In the genomic region with DNA sequence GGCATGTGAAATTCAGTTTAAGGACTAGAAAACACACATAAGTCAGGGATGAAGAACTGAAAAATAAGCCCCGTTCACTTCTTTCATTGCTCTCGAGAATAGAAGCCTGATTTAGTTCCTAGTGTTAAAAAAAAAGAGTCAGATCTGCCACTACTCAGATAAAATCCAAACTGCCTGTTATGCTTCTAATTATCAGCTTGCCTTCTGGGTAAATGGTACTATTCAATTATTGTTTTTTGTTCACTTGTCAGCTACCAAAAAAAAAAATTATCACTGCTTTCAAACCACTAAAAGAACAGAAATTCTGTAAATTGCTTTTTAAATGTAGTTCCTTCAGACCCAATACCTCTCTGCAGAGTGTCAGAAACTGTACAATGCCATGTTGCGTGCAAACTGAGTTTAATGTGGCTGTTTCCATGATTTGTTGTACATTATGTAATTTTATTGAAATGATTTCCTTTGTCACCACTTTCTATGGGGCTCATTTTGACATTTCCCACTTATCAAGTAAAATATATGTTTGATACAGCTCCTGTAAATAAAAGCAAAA, we compare ENCODE assay signal across 18 mouse cellular contexts.
"Had no signal": no experiment of that assay in that cellular context is flagged by ENCODE, and none has a peak within 500 bp of the region (broad histone marks: within the 10 kb centered on the region; RNA-seq: fewer than 3 reads in every experiment).

No protein-coding gene starts in this region.

- H3K4me3 ChIP-seq: midbrain, embryonic 10.5 days; midbrain, embryonic 12.5 days; myocyte; neural tube, embryonic 13.5 days; neural tube, embryonic 15.5 days had no signal

- H3K27ac ChIP-seq: midbrain, embryonic 10.5 days; midbrain, embryonic 12.5 days; neural tube, embryonic 13.5 days; neural tube, embryonic 15.5 days had no signal

- H3K36me3 ChIP-seq: midbrain, embryonic 10.5 days; midbrain, embryonic 12.5 days; neural tube, embryonic 13.5 days; neural tube, embryonic 15.5 days had no signal

- ATAC-seq: midbrain, embryonic 16.5 days had no signal

- H3K4me2 ChIP-seq: lung, embryonic 14.5 days; midbrain, embryonic 12.5 days; neural tube, embryonic 13.5 days; neural tube, embryonic 15.5 days had no signal

- H3K9me3 ChIP-seq: midbrain, embryonic 10.5 days; midbrain, embryonic 12.5 days; neural tube, embryonic 13.5 days; neural tube, embryonic 15.5 days had no signal

- H3K4me1 ChIP-seq: midbrain, embryonic 10.5 days; neural tube, embryonic 13.5 days; neural tube, embryonic 15.5 days had no signal

- H3K27me3 ChIP-seq: midbrain, embryonic 12.5 days; neural tube, embryonic 13.5 days; neural tube, embryonic 15.5 days had no signal

- H3K9ac ChIP-seq: lung, embryonic 14.5 days; midbrain, embryonic 12.5 days; neural tube, embryonic 13.5 days; neural tube, embryonic 15.5 days had no signal

- DNase-seq: lung, embryonic 14.5 days; lung, postnatal 10 days; lung, postnatal 4 days; midbrain, embryonic 14.5 days; retina, postnatal 1 day; right cerebral cortex, adult 18-20 months; right cerebral cortex, postnatal 25 days; right cerebral cortex, postnatal 4 days; spleen, adult 18-20 months; thymus, adult 18-20 months; thymus, postnatal 14 days; thymus, postnatal 36 days had no signal
